ENCODE assay signal across 10 mouse cellular contexts in genomic region chr6:142545132-142545531, GRCm38 (mm10). TPM values are rescaled to one million over a fixed set of nuclear protein-coding genes. Genes with fewer than 3 reads are reported as not detected.
DNase-seq lines count a peak whose midpoint lies in the region; ATAC-seq and TF ChIP-seq lines count a peak whose summit lies in the region.
"Had no signal": no experiment of that assay in that cellular context is flagged by ENCODE, and none has a peak within 500 bp of the region (broad histone marks: within the 10 kb centered on the region; RNA-seq: fewer than 3 reads in every experiment).

No protein-coding gene starts in this region.

- DNase-seq in gastrocnemius, adult 2 months = no peak
- no peak for DNase-seq in gastrocnemius, adult 8-10 months (ENCODE audit: low spot score in 2 of 2)
- peak; percentile 34 to 55 for DNase-seq in heart, postnatal 10 days
- DNase-seq in lung, postnatal 36 days = peak; percentile 19
- DNase-seq in right cerebral cortex, adult 2 months (ENCODE audit: low spot score in 2 of 2) = no peak
- no peak for DNase-seq in thymus, postnatal 4 days

- H3K27ac ChIP-seq in gastrocnemius, adult 2 months = peak overlapping the region; percentile 21; the same call in 1 of the 2 replicates
- H3K27ac ChIP-seq: heart, adult 2 months had no signal

- H3K4me3 ChIP-seq in gastrocnemius, adult 2 months = peak overlapping the region; percentile 7; the same call in 1 of the 2 replicates
- H3K4me3 ChIP-seq: heart, adult 2 months; megakaryocyte, embryonic 14.5 days had no signal

- TF ChIP-seq CTCF in gastrocnemius, adult 2 months (IDR thresholded peaks at IDR 0.05) = no peak

- intact Hi-C loops in gastrocnemius, adult 2 months (cut with DNase I) = no loop called here
- intact Hi-C loops in heart, postnatal 10 days (cut with DNase I) = no loop called here

- ATAC-seq in common myeloid progenitor, adult 5-6 weeks (replicated peaks; ENCODE audit: low read depth, poor library complexity, severe bottlenecking) = 0 out of 2 replicates have a peak, but pooled peaks have one; percentile 15
- ATAC-seq in cerebellum, adult (ENCODE audit: insufficient number of reproducible peaks, low FRiP score, low TSS enrichment) = no peak

RNA-seq across cellular contexts. Expression of gene Kcnj8, which starts 26.3 kb away (rescaled TPM):
- 1 to 10 TPM; 8.2 to 8.4 TPM for total RNA-seq in gastrocnemius, adult 2 months (2021)
- total RNA-seq in gastrocnemius, adult 8-10 months (2022) = 1 to 10 TPM; 2.9 to 9.0 (median 6.3) TPM
- total RNA-seq in common myeloid progenitor, adult 5-6 weeks (2017) = not detected in 2 replicates
- total RNA-seq in heart, postnatal 10 days (2021) = 10 to 100 TPM; 40.4 to 46.7 TPM

RNA-seq across cellular contexts. Expression of gene Ldhb, which starts 37.4 kb away (rescaled TPM):
- total RNA-seq in gastrocnemius, adult 2 months (2021) = 1,000 to 10,000 TPM in 1 of 2 experiments, 100 to 1,000 TPM in 1; 299 to 1,071 TPM
- total RNA-seq in gastrocnemius, adult 8-10 months (2022) = 100 to 1,000 TPM; 332 to 451 (median 374) TPM
- total RNA-seq in common myeloid progenitor, adult 5-6 weeks (2017) = 6.3 and 10.7 TPM in 2 replicates
- 1,000 to 10,000 TPM; 1,648 to 1,721 TPM for total RNA-seq in heart, postnatal 10 days (2021)

Comparison
In these comparisons a context has a peak if more than half of its experiments do, and no peak if none do; other contexts are left out.
1. DNase-seq: peak in heart, postnatal 10 days (2 of 2) and lung, postnatal 36 days (single experiment); none in gastrocnemius, adult 2 months (single experiment), gastrocnemius, adult 8-10 months (0 of 2), right cerebral cortex, adult 2 months (0 of 2) and thymus, postnatal 4 days (single experiment).
2. RNA of gene Kcnj8, which starts 26.3 kb away (total RNA-seq): 40.4 to 46.7 TPM in heart, postnatal 10 days; 8.2 to 8.4 TPM in gastrocnemius, adult 2 months, 2.9 to 9.0 TPM in gastrocnemius, adult 8-10 months and not detected in common myeloid progenitor, adult 5-6 weeks; every median in the first group is over 4 times any median in the second.
3. RNA of gene Ldhb, which starts 37.4 kb away (total RNA-seq): 1,648 to 1,721 TPM in heart, postnatal 10 days, 299 to 1,071 TPM in gastrocnemius, adult 2 months and 332 to 451 TPM in gastrocnemius, adult 8-10 months; 6.3 to 10.7 TPM in common myeloid progenitor, adult 5-6 weeks; every median in the first group is over 10 times any median in the second.